Mouse (Mus musculus) cerebellum, adult 2 months (tissue): ENCODE measurements around the gene S1pr2. TPM values are rescaled to one million over a fixed set of nuclear protein-coding genes. Genes with fewer than 3 reads are reported as not detected.
A peak's percentile ranks its signal among the peaks of the same experiment; 100 is the strongest.

Source experiments
- DNase-seq, 2 experiments: peaks; one replicate each; pipeline ENCODE4 v3.0.0; 2021
- H3K27ac ChIP-seq: fragments of 200-500 bp; 2 replicates; pipeline ENCODE4 v1.5.1; 2012; ENCODE audit warnings: low read length, control low read depth, inconsistent platforms; ENCODE audit not compliant: insufficient read depth
- H3K27me3 ChIP-seq: fragments of 200-500 bp; 2 replicates; pipeline ENCODE4 v1.6.1; 2012; ENCODE audit warnings: inconsistent platforms, mild to moderate bottlenecking, low read length, moderate library complexity; ENCODE audit not compliant: control insufficient read depth, insufficient read depth
- H3K4me1 ChIP-seq: fragments of 200-500 bp; 2 replicates; pipeline ENCODE4 v1.6.1; 2011; ENCODE audit warnings: low read length; ENCODE audit not compliant: control insufficient read depth, insufficient read depth
- H3K4me3 ChIP-seq: fragments of 200-500 bp; replicated peaks from 2 replicates; pipeline ENCODE3; 2011; ENCODE audit warnings: mild to moderate bottlenecking, low read depth, low read length, control low read depth; ENCODE audit not compliant: insufficient read depth
- CTCF ChIP-seq: fragments of 200-500 bp; IDR thresholded peaks from 2 replicates; pipeline ENCODE4 v1.5.1; 2011; ENCODE audit warnings: low read depth, mild to moderate bottlenecking, control low read depth, low read length, moderate library complexity, borderline replicate concordance; ENCODE audit not compliant: insufficient read depth
- POLR2A ChIP-seq: fragments of 200-500 bp; IDR thresholded peaks from 2 replicates; pipeline ENCODE4 v1.6.1; 2011; ENCODE audit warnings: low read length, control low read depth, borderline replicate concordance; ENCODE audit not compliant: insufficient read depth
- WGBS: fragments of 180-500 bp; shearing (Covaris S2); methylation state at CpG from one replicate; pipeline ENCODE4 v1.1.7; 2018; 5-methylcytosine and 5-hydroxymethylcytosine counted together
- polyA plus RNA-seq: library from polyadenylated mRNA; depleted of rRNA; stranded (reverse); fragments of >200 nt; gene quantifications from 2 replicates; pipeline ENCODE4 v1.2.3, GENCODE M21; 2012; rRNA removed

S1pr2 gene
- polyA plus RNA-seq, result 1.8 and 1.9 TPM in 2 replicates

GRCm38 (mm10) chr9:20976216-20976960 is at the start of gene S1pr2:
S1pr2 (minus strand) TSS chr9:20976781.
- H3K27me3 ChIP-seq, result peaks cover 1% of the 10 kb centered on the region; the same call in 1 of the 2 replicates
- DNase-seq, result peak; percentile 27 to 36
- WGBS, result under 1% methylated on average over 47 of the region's 47 CpGs
- TF ChIP-seq CTCF (no peak), POLR2A (no peak)
- peak within 1 kb of the TSS; percentile 37 for H3K4me3 ChIP-seq
- no peak within 1 kb of the TSS for H3K27ac ChIP-seq
- H3K4me1 ChIP-seq, result 0 out of 2 replicates have a peak, but pooled peaks cover 3% of the 10 kb centered on the region

- 71% methylated on average over 19 of the region's 19 CpGs for WGBS
- H3K4me3 ChIP-seq, result no peak overlapping the region
- H3K27me3 ChIP-seq, result no peaks in the 10 kb centered on the region; the same call in 1 of the 2 replicates
- H3K27ac ChIP-seq, result no peak overlapping the region
- no peak for DNase-seq
- H3K4me1 ChIP-seq, result peaks cover 5% of the 10 kb centered on the region
- no peak for TF ChIP-seq POLR2A
Measured at GRCm38 (mm10) chr9:21025258-21025810, 48.8 kb upstream of the S1pr2 start.

GRCm38 (mm10) chr9:21022726-21023125 is 46.1 kb upstream of the S1pr2 start:
- Histone ChIP-seq H3K4me3 (no peak overlapping the region), H3K4me1 (no peaks in the 10 kb centered on the region), H3K27me3 (no peaks in the 10 kb centered on the region), H3K27ac (no peak overlapping the region)
- WGBS, result 83% methylated on average over 1 of the region's 1 CpGs
- DNase-seq, result no peak
- TF ChIP-seq POLR2A (no peak), CTCF (no peak)

GRCm38 (mm10) chr9:21022288-21022687 is 45.7 kb upstream of the S1pr2 start:
- TF ChIP-seq CTCF (no peak), POLR2A (no peak)
- no peak for DNase-seq
- no peaks in the 10 kb centered on the region for H3K4me1 ChIP-seq
- no peak overlapping the region for H3K4me3 ChIP-seq
- no peak overlapping the region for H3K27ac ChIP-seq
- WGBS, result 56% methylated on average over 6 of the region's 6 CpGs
- no peaks in the 10 kb centered on the region for H3K27me3 ChIP-seq

- H3K27ac ChIP-seq, result no peak overlapping the region
- 65% methylated on average over 3 of the region's 3 CpGs for WGBS
- no peak overlapping the region for H3K4me3 ChIP-seq
- H3K4me1 ChIP-seq, result no peaks in the 10 kb centered on the region
- no peak for DNase-seq
- 0 out of 2 replicates have a peak, but pooled peaks cover 2% of the 10 kb centered on the region for H3K27me3 ChIP-seq
- TF ChIP-seq POLR2A (no peak), CTCF (no peak)
Measured at GRCm38 (mm10) chr9:21021363-21021762, 44.8 kb upstream of the S1pr2 start.

- TF ChIP-seq CTCF (no peak), POLR2A (no peak)
- WGBS, result 76% methylated on average over 2 of the region's 2 CpGs
- no peak overlapping the region for H3K4me3 ChIP-seq
- peaks cover 2% of the 10 kb centered on the region; the same call in 1 of the 2 replicates for H3K27me3 ChIP-seq
- no peak for DNase-seq
- no peaks in the 10 kb centered on the region for H3K4me1 ChIP-seq
- no peak overlapping the region for H3K27ac ChIP-seq
Measured at GRCm38 (mm10) chr9:21018600-21018999, 42.0 kb upstream of the S1pr2 start.

GRCm38 (mm10) chr9:21017177-21017575 is 40.6 kb upstream of the S1pr2 start:
- WGBS, result 21% methylated on average over 4 of the region's 4 CpGs
- H3K4me1 ChIP-seq, result no peaks in the 10 kb centered on the region
- TF ChIP-seq CTCF, result no peak
- peaks cover 2% of the 10 kb centered on the region; the same call in 1 of the 2 replicates for H3K27me3 ChIP-seq
- H3K27ac ChIP-seq, result no peak overlapping the region
- no peak overlapping the region for H3K4me3 ChIP-seq
- no peak for DNase-seq

GRCm38 (mm10) chr9:21016331-21017176 is 40.0 kb upstream of the S1pr2 start:
- Histone ChIP-seq H3K27ac (no peak overlapping the region), H3K4me3 (no peak overlapping the region), H3K27me3 (peaks cover 2% of the 10 kb centered on the region; the same call in 1 of the 2 replicates), H3K4me1 (no peaks in the 10 kb centered on the region)
- no peak for DNase-seq
- TF ChIP-seq CTCF, result no peak
- no peak for TF ChIP-seq POLR2A
- 7% methylated on average over 17 of the region's 17 CpGs for WGBS
